7 mouse cellular contexts compared by ENCODE assay signal in the genomic region with DNA sequence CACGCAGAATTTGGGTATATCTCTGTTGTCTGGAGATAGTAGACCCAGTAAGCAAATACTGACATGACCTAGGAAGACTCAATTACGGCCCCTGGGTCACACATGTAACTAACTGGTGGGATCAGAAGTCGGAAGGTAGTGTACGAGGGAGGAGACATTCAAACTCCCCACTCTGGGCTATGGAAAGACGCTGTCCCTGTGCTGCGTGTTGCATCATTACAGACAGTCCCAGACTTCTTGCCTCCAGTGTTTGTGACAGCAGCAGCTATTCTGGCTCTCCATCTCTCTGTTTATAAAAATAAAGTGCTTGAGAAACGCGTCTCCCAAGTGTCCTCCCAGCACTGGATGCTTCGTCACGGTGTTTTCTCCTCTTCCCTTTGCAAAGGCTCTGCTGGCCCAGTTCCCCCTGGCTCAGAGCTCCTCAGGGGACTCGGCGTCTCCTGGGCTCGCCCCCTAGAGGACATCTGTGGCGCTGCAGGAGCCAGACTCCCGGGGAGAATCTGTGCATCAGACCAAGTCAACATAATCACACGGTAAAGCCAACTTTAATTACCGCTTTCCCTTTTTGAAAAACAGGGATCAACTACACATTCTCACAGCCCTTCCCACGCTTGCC. TPM values are rescaled to one million over a fixed set of nuclear protein-coding genes. Genes with fewer than 3 reads are reported as not detected.
DNase-seq lines count a peak whose midpoint lies in the region; ATAC-seq and TF ChIP-seq lines count a peak whose summit lies in the region.

No protein-coding gene starts in this region.

- H3K4me2 ChIP-seq in intestine, postnatal 0 days (replicated peaks; ENCODE audit: low read depth): peak overlapping the region; percentile 49
- peak overlapping the region; percentile 35 for H3K4me2 ChIP-seq in midbrain, embryonic 12.5 days (replicated peaks)

- DNase-seq in adrenal gland, adult (ENCODE audit: inconsistent age in 2 of 2, low spot score in 1 of 2): peak; percentile 88 to 96
- peak; percentile 90 for DNase-seq in embryo, embryonic 11 days
- DNase-seq in gastrocnemius, postnatal 4 days (ENCODE audit: low spot score in 2 of 2): peak; percentile 80 to 89
- peak; percentile 86 for DNase-seq in left cerebral cortex, postnatal 4 days
- peak; percentile 91 for DNase-seq in skeletal muscle tissue, adult 2 months (ENCODE audit: low read depth, low spot score)

- intact Hi-C loops in left cerebral cortex, postnatal 4 days (cut with DNase I): no loop called here

- no peaks in the 10 kb centered on the region for H3K9me3 ChIP-seq in intestine, postnatal 0 days (ENCODE audit: control insufficient read depth)
- no peaks in the 10 kb centered on the region for H3K9me3 ChIP-seq in midbrain, embryonic 12.5 days

- H3K27ac ChIP-seq in intestine, postnatal 0 days (ENCODE audit: low read depth, low read length): no peak overlapping the region; the same call in 1 of the 2 replicates
- H3K27ac ChIP-seq in midbrain, embryonic 12.5 days (replicated peaks): no peak overlapping the region

- no peak overlapping the region for H3K4me3 ChIP-seq in intestine, postnatal 0 days (ENCODE audit: low read depth, low read length)
- H3K4me3 ChIP-seq in midbrain, embryonic 12.5 days: no peak overlapping the region

- no peak overlapping the region for H3K9ac ChIP-seq in intestine, postnatal 0 days (ENCODE audit: low read depth, low read length)
- H3K9ac ChIP-seq in midbrain, embryonic 12.5 days (replicated peaks): no peak overlapping the region; the same call in 1 of the 2 replicates

- H3K4me1 ChIP-seq in intestine, postnatal 0 days (replicated peaks; ENCODE audit: control insufficient read depth, insufficient read depth, low read length): 0 out of 2 replicates have a peak, but pooled peaks cover 6% of the 10 kb centered on the region
- H3K4me1 ChIP-seq in midbrain, embryonic 12.5 days: no peaks in the 10 kb centered on the region

- ATAC-seq in intestine, postnatal 0 days: peak; percentile 65
- peak; percentile 70; the same call in 1 of the 2 replicates for ATAC-seq in midbrain, embryonic 12.5 days (ENCODE audit: low FRiP score, low read depth)

- TF ChIP-seq CTCF in intestine, postnatal 0 days (IDR thresholded peaks at IDR 0.05; ENCODE audit: low read depth): peak; percentile 97

- no peaks in the 10 kb centered on the region for H3K36me3 ChIP-seq in intestine, postnatal 0 days (ENCODE audit: control insufficient read depth, insufficient read depth)
- H3K36me3 ChIP-seq in midbrain, embryonic 12.5 days: no peaks in the 10 kb centered on the region

- no peaks in the 10 kb centered on the region for H3K27me3 ChIP-seq in intestine, postnatal 0 days (replicated peaks; ENCODE audit: control insufficient read depth, insufficient read depth, low read length)
- no peaks in the 10 kb centered on the region for H3K27me3 ChIP-seq in midbrain, embryonic 12.5 days

- 14% methylated on average over 18 of the region's 18 CpGs for WGBS in intestine, postnatal 0 days
- WGBS in midbrain, embryonic 12.5 days: 20% methylated on average over 18 of the region's 18 CpGs

RNA-seq across cellular contexts. Expression of a gene that starts 18.6 kb away (rescaled TPM):
- total RNA-seq in gastrocnemius, postnatal 4 days (2021): 10 to 100 TPM; 33.3 to 35.8 TPM
- polyA plus RNA-seq in intestine, postnatal 0 days (2015; fragmentation: Nextera tagmentation; extraction: Ambion mirVana): 63.5 and 70.3 TPM in 2 replicates
- 10 to 100 TPM; 60.7 to 67.3 TPM for total RNA-seq in left cerebral cortex, postnatal 4 days (2021)
- 100 and 104 TPM in 2 replicates for polyA plus RNA-seq in midbrain, embryonic 12.5 days (2016; fragmentation: Nextera tagmentation; extraction: Ambion mirVana)
